Mouse (Mus musculus) v-Abl transformed pro-B cells (cell line): ENCODE measurements around the gene Ttc21a.

Experiments
- in situ Hi-C, 2 experiments: fragments of 400-800 bp; cut with MboI; formaldehyde crosslinking; loops; one replicate each; pipeline ENCODE4 v1.15.1; 2025; ENCODE audit not compliant: unreplicated experiment in 2 of 2

The Ttc21a gene

GRCm38 (mm10) chr9:119985881-119986574, 48.6 kb downstream of the Ttc21a start:
- in situ Hi-C loops = loop anchor here (25.0 kb wide), 3 partner anchors 1301 to 1901 kb away; partner anchors contain the start of genes Ackr2 (in 1 of the 2), Trak1 (in 1 of the 2) and Ulk4 (in 1 of the 2)

- in situ Hi-C loops = loop anchor here (25.0 kb wide), 3 partner anchors 1299 to 1899 kb away; partner anchors contain the start of genes Ackr2 (in 1 of the 2), Trak1 (in 1 of the 2) and Ulk4 (in 1 of the 2)
Observed at GRCm38 (mm10) chr9:119988304-119988703, 50.9 kb downstream of the Ttc21a start.

- in situ Hi-C loops = loop anchor here (25.0 kb wide), 3 partner anchors 1296 to 1896 kb away; partner anchors contain the start of genes Ackr2 (in 1 of the 2), Trak1 (in 1 of the 2) and Ulk4 (in 1 of the 2)
Observed at GRCm38 (mm10) chr9:119991310-119991709, 53.9 kb downstream of the Ttc21a start.

- in situ Hi-C loops = loop anchor here (25.0 kb wide), 3 partner anchors 1294 to 1894 kb away; partner anchors contain the start of genes Ackr2 (in 1 of the 2), Trak1 (in 1 of the 2) and Ulk4 (in 1 of the 2)
Observed at GRCm38 (mm10) chr9:119993092-119993844, 55.9 kb downstream of the Ttc21a start.

- in situ Hi-C loops = loop anchor here (25.0 kb wide), 3 partner anchors 1293 to 1893 kb away; partner anchors contain the start of genes Ackr2 (in 1 of the 2), Trak1 (in 1 of the 2) and Ulk4 (in 1 of the 2)
Observed at GRCm38 (mm10) chr9:119994207-119994606, 56.8 kb downstream of the Ttc21a start.

DNA sequence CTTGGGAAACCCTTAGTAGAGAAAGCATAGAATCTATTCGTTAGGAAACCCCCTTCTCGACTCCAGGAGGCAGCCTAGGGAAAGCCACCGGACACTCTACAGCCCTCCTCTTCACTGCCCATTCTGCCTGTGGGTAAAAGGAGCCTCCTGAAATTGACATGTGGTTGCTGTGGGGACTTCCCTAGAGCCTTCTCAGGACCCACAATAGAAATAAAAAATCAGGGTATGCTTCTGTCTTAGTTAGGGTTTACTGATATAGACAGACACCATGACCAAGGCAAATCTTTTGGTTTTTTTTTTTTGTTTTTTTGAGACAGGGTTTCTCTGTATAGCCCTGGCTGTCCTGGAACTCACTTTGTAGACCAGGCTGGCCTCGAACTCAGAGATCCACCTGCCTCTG, 58.7 kb downstream of the Ttc21a start:
- in situ Hi-C loops = loop anchor here (25.0 kb wide), 3 partner anchors 1291 to 1891 kb away; partner anchors contain the start of genes Ackr2 (in 1 of the 2), Trak1 (in 1 of the 2) and Ulk4 (in 1 of the 2)

DNA sequence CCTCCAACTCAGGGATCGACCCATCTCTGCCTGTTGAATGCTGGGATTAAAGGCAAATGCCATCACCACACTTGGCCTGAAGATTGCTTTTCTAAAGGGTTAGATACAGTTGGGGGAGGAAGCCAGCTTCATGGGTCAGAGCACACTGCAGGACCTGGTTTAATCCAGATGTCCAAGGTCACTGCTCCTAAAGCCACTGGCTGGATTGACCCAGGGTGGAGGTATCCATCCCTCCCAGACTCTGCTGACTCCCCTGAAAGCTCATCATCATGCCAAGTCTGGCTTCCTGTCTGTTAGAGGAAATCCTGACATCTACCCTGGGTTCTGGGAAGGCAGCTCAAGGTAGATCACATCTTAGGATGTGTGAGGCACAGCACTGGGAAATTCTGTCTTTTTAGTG, 61.4 kb downstream of the Ttc21a start:
- in situ Hi-C loops = loop anchor here (25.0 kb wide), 3 partner anchors 1289 to 1889 kb away; partner anchors contain the start of genes Ackr2 (in 1 of the 2), Trak1 (in 1 of the 2) and Ulk4 (in 1 of the 2)

DNA sequence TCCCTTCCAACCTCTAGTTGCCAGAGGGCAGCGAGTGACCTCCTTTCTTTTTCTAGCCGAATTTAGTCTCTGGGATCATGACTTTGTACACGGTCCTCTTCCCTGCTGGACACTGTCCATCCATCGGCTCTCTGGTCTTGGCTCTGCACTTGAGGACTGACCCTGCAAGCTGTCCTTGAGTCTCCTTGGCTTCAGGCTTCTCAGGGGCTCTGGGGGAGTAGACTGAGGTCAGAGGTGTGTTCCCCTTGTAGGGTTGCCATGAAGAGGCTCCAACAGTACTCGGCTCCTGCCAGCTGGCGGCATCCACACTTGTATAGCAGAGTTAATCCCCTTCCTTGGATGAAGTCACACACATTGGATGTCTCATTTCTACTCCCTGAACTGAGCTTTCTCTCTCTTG, 62.2 kb downstream of the Ttc21a start:
- in situ Hi-C loops = loop anchor here (25.0 kb wide), 3 partner anchors 1288 to 1888 kb away; partner anchors contain the start of genes Ackr2 (in 1 of the 2), Trak1 (in 1 of the 2) and Ulk4 (in 1 of the 2)

DNA sequence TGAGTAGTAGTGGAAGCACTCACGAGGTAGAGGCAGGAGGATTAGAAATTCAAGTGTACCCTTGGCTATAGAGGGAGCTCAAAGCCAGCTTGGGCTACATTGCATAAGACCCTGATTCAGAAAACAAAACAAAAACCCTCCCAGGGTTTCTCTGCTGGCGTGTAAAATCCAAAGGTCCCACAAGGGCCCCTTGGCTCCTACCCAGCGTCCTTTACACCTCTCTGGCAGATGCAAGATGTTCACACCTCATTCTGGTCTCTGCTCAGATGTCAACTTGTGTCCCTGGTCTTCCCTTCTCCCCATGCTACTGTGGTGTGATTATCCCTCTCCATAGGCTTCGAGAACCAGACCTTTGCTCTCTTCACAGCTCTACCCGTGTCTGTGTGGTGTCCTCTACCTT, 63.4 kb downstream of the Ttc21a start:
- in situ Hi-C loops = no loop called here

GRCm38 (mm10) chr9:120001945-120002725, 64.7 kb downstream of the Ttc21a start:
- in situ Hi-C loops = no loop called here

DNA sequence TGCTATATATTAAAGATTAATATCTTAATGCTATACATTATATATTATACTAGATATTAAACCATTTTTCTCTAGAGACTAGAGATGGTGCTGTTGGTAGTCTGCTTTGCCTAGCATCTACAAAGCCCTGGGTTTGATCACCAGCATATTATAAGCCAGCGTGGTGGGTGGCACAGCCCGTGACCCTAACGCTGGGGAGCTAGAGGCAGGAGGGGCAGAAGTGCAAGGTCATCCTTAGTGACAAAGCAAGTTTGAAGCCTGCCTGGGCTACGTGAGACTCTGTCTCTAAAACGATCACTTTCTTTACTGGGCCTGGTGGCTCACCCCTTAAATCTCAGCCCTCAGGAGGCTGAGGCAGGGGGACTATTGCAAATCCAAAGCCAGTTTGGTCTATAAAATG, 65.5 kb downstream of the Ttc21a start:
- in situ Hi-C loops = no loop called here

DNA sequence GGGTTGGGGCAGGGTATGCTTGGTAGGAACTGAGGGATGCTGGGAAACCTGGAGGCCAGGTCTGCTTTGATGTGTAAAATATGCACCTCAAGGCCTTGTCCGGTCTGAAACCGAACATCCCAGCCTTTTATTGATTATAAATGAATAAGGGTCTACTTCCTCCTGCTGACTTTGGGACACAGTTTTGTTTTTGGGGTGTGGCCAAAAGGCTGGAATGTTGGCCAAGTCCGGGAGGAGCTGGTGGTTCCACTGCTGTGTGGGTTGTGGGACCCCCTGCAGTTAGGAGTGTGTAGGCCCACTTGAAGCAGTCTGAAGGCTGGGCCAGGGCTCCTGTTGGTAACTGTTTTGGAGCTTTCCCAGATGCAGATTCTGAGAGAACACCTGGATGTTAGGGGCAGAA, 68.5 kb downstream of the Ttc21a start:
- in situ Hi-C loops = no loop called here

GRCm38 (mm10) chr9:120007833-120008232, 70.4 kb downstream of the Ttc21a start:
- in situ Hi-C loops = no loop called here

DNA sequence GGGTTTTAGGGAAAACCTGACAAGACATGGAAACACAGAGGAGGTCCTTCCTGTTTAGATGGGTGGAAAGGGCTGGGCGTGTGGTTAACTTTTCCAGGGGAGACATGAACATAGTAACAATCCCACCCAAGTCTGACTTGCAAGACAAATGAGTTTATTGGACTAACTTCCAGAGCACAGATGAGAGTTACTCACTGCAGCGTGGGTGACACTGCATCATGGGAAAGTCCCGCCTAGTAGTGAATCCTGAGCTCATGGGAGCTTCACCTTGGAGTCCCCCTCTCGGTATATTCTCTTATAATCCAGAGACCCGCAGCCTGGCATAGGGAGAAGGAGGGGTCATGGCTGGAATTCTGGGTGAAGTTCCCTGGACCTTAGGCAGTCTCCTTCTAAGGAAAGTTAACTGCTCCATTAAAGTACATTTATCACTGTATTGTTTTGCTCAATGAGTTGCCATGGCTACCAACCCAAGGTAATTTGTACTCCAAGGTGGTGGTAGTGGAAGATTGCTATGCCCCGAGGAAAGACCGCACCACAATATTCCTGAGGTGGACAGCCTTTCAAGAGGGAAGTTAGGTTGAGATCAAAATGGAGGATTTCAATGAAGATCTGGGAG, 71.9 kb downstream of the Ttc21a start:
- in situ Hi-C loops = no loop called here

DNA sequence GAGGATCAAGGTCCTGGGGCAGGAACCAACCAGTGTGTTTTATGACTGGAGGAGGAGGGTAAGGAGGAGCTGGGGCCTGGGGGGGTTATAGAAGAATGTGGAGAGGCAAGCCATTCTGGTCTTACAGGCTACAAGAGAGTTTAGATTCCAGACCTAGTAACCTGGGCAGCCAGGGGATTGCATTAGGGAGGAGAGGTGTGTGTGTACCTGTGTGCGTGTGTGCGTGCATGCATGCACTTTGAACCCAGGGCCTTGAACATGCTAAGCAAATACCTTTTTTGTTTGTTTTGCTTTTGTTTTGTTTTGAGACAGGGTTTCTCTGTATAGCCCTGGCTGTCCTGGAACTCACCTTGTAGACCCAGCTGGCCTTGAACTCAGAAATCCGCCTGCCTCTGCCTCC, 72.5 kb downstream of the Ttc21a start:
- in situ Hi-C loops = loop anchor here in 1 of 2 experiments (5.0 kb wide), 1 partner anchor 43 kb away; no protein-coding TSS in a partner anchor

GRCm38 (mm10) chr9:120010781-120011511, 73.5 kb downstream of the Ttc21a start:
- in situ Hi-C loops = loop anchor here in 1 of 2 experiments (5.0 kb wide), 1 partner anchor 44 kb away; no protein-coding TSS in a partner anchor

DNA sequence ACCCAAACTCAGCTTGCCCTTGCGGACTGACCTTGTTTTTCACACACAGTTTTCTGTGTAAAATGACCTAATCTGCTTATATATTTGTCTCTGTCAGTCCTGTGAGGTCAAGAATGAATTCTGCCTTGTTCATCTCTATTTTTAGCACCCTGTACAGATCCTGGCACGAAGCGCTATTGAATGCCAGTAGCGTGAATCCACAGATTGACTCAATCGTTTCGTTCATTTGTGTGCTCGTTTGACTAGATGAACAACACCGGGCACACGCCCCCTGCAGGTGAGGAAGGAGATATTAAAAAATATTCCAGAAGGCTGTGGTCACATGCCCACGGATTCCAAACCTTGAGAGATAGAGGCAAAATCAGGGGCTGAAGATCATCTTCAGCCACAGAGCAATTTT, 74.1 kb downstream of the Ttc21a start:
- in situ Hi-C loops = loop anchor here in 1 of 2 experiments (5.0 kb wide), 1 partner anchor 44 kb away; no protein-coding TSS in a partner anchor

- in situ Hi-C loops = loop anchor here in 1 of 2 experiments (5.0 kb wide), 1 partner anchor 45 kb away; no protein-coding TSS in a partner anchor
Observed at GRCm38 (mm10) chr9:120012161-120012560, 74.8 kb downstream of the Ttc21a start.
